Comparison of ENCODE assay signal across 9 mouse cellular contexts in the genomic region with DNA sequence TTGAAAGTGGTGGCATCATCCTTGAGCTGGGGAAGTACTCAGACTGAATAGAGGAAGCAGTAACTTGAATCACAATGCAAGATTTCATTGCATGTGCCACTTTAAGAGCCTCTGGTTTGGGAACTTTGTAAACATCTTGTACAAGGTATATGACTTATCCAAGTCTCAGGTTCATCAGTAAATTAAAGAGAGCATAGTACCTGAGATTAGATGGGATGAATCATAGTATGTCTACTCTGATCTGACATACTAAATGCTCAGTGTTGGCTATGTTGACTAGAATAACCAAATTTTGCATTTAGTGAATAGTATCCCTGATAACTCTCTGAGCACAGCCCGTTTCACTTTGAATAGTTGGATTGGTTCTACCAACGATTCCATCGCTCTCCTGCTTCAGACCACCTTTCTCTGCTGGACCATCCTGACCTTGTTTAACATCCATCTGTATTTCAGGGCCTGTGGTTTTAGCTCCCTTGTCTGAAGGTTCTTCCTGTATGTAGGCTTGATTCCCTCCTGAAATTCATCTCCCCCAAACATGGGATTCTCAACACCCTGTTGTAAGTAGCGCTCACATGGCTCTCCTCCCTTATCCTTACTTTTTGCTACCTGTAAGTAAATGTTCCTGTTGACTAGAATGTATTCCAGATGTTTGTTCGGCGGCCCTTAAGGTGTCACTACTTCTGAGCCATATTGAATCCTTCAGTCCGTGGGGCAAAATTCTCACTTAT. TPM values are rescaled to one million over a fixed set of nuclear protein-coding genes. Genes with fewer than 3 reads are reported as not detected.
DNase-seq lines count a peak whose midpoint lies in the region; ATAC-seq lines count a peak whose summit lies in the region.
"Had no signal": no experiment of that assay in that cellular context is flagged by ENCODE, and none has a peak within 500 bp of the region (broad histone marks: within the 10 kb centered on the region; RNA-seq: fewer than 3 reads in every experiment).

No protein-coding gene starts in this region.

- WGBS in liver, embryonic 11.5 days = 91% methylated on average over 7 of the region's 7 CpGs
- WGBS in limb, embryonic 12.5 days = 86% methylated on average over 7 of the region's 7 CpGs
- 92% methylated on average over 7 of the region's 7 CpGs for WGBS in neural tube, embryonic 14.5 days

- H3K9ac ChIP-seq in liver, embryonic 11.5 days (ENCODE audit: low read depth, low read length) = no peak overlapping the region
- no peak overlapping the region for H3K9ac ChIP-seq in limb, embryonic 12.5 days (replicated peaks)
- H3K9ac ChIP-seq in neural tube, embryonic 14.5 days (replicated peaks; ENCODE audit: low read depth, low read length) = no peak overlapping the region

- H3K36me3 ChIP-seq in liver, embryonic 11.5 days (ENCODE audit: control insufficient read depth, insufficient read depth, low read length) = peaks cover 61% of the 10 kb centered on the region
- H3K36me3 ChIP-seq in limb, embryonic 12.5 days = peaks cover 71% of the 10 kb centered on the region
- H3K36me3 ChIP-seq in neural tube, embryonic 14.5 days (ENCODE audit: control insufficient read depth, insufficient read depth, low read length) = peaks cover 58% of the 10 kb centered on the region

- H3K27me3 ChIP-seq in liver, embryonic 11.5 days (replicated peaks; ENCODE audit: control insufficient read depth, insufficient read depth, low read length) = no peaks in the 10 kb centered on the region
- no peaks in the 10 kb centered on the region for H3K27me3 ChIP-seq in limb, embryonic 12.5 days
- H3K27me3 ChIP-seq in neural tube, embryonic 14.5 days (ENCODE audit: control insufficient read depth, insufficient read depth, low read length) = no peaks in the 10 kb centered on the region

- H3K4me3 ChIP-seq in liver, embryonic 11.5 days (ENCODE audit: low read depth, low read length) = no peak overlapping the region
- H3K4me3 ChIP-seq in limb, embryonic 12.5 days (replicated peaks) = no peak overlapping the region
- H3K4me3 ChIP-seq in neural tube, embryonic 14.5 days (ENCODE audit: low read depth, low read length) = no peak overlapping the region

- peaks cover 9% of the 10 kb centered on the region for H3K9me3 ChIP-seq in liver, embryonic 11.5 days (ENCODE audit: control insufficient read depth, low read length)
- peaks cover 16% of the 10 kb centered on the region; the same call in 1 of the 2 replicates for H3K9me3 ChIP-seq in limb, embryonic 12.5 days
- no peaks in the 10 kb centered on the region for H3K9me3 ChIP-seq in neural tube, embryonic 14.5 days (ENCODE audit: control insufficient read depth, low read length)

- H3K4me2 ChIP-seq in liver, embryonic 11.5 days = no peak overlapping the region
- no peak overlapping the region for H3K4me2 ChIP-seq in limb, embryonic 12.5 days
- H3K4me2 ChIP-seq in neural tube, embryonic 14.5 days (ENCODE audit: low read depth, low read length) = no peak overlapping the region

- ATAC-seq in liver, embryonic 11.5 days (replicated peaks; ENCODE audit: low FRiP score) = peak; percentile 42
- no peak for ATAC-seq in limb, embryonic 12.5 days (ENCODE audit: insufficient number of reproducible peaks, insufficient read depth, low FRiP score, low TSS enrichment, low read depth)
- peak; percentile 38; the same call in 1 of the 2 replicates for ATAC-seq in neural tube, embryonic 14.5 days (ENCODE audit: low read depth)

- no peak for DNase-seq in liver, embryonic 11.5 days (ENCODE audit: low spot score)
- DNase-seq in liver = no peak
- peak; percentile 27 for DNase-seq in embryo, embryonic 10.5 days (ENCODE audit: low spot score)
- DNase-seq in gastrocnemius, postnatal 4 days (ENCODE audit: low spot score in 2 of 2) = no peak
- DNase-seq in frontal cortex, postnatal 10 days (ENCODE audit: low spot score in 2 of 2) = no peak
- DNase-seq in spleen, adult 18-20 months = no peak
- DNase-seq: heart, postnatal 10 days had no signal

- no peak overlapping the region for H3K27ac ChIP-seq in liver, embryonic 11.5 days (ENCODE audit: low read depth, low read length)
- H3K27ac ChIP-seq in limb, embryonic 12.5 days = 0 out of 2 replicates have a peak overlapping the region, but pooled peaks have one; percentile 35
- no peak overlapping the region for H3K27ac ChIP-seq in neural tube, embryonic 14.5 days (ENCODE audit: low read depth, low read length)

- no peaks in the 10 kb centered on the region for H3K4me1 ChIP-seq in liver, embryonic 11.5 days (replicated peaks; ENCODE audit: control insufficient read depth, insufficient read depth, low read length)
- no peaks in the 10 kb centered on the region for H3K4me1 ChIP-seq in limb, embryonic 12.5 days (replicated peaks)
- H3K4me1 ChIP-seq in neural tube, embryonic 14.5 days (ENCODE audit: control insufficient read depth, insufficient read depth, low read length) = no peaks in the 10 kb centered on the region

RNA-seq across cellular contexts. Expression of a gene that starts 13.2 kb away (rescaled TPM):
- 1,063 and 1,240 TPM in 2 replicates for polyA plus RNA-seq in liver, embryonic 11.5 days (2014; fragmentation: Nextera tagmentation; extraction: Ambion mirVana)
- 1,066 and 1,105 TPM in 2 replicates for polyA plus RNA-seq in limb, embryonic 12.5 days (2016; fragmentation: Nextera tagmentation; extraction: Ambion mirVana)
- 1,155 and 1,522 TPM in 2 replicates for polyA plus RNA-seq in neural tube, embryonic 14.5 days (2014; fragmentation: Nextera tagmentation; extraction: Ambion mirVana)
- total RNA-seq in gastrocnemius, postnatal 4 days (2021) = 100 to 1,000 TPM; 807 to 882 TPM

RNA-seq across cellular contexts. Expression of a gene that starts 40.9 kb away (rescaled TPM):
- 53.6 and 58.3 TPM in 2 replicates for polyA plus RNA-seq in liver, embryonic 11.5 days (2014; fragmentation: Nextera tagmentation; extraction: Ambion mirVana)
- polyA plus RNA-seq in limb, embryonic 12.5 days (2016; fragmentation: Nextera tagmentation; extraction: Ambion mirVana) = 88.5 and 91.9 TPM in 2 replicates
- 75.6 and 86.3 TPM in 2 replicates for polyA plus RNA-seq in neural tube, embryonic 14.5 days (2014; fragmentation: Nextera tagmentation; extraction: Ambion mirVana)
- 10 to 100 TPM; 27.2 to 30.3 TPM for total RNA-seq in gastrocnemius, postnatal 4 days (2021)
